Mouse (Mus musculus): ENCODE data around the gene Nuak1. TPM values are rescaled to one million over a fixed set of nuclear protein-coding genes. Genes with fewer than 3 reads are reported as not detected.

Gene Nuak1
- total and polyA plus RNA-seq, 3 experiments: 1.2 to 3.4 (median 1.6) TPM

DNA sequence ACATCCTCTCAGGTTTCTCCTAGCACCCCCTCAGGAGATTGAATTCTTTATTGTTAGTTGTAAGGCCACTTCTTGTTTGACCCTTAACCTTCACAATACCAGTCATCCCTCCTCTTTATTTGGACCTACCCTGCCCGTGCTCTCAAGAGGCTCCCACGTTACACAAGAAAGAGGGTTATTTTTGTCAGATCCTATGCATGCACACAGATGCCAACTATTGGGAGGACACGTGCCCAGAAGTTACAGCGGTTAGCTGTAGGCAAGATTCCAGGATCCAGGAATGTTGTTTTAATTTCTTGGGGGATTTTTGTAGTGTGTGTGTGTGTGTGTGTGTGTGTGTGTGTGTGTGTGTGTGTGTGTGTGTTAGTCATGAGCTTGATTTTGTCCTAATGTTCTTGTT is 25.1 kb upstream of the Nuak1 start:
- dilution Hi-C loops (cut with MboI; ENCODE audit: extremely low pct_ligation_motif_present, extremely low pct_unique_long_range_greater_than_20kb, low sequenced_read_pairs): no loop called here
- in situ Hi-C loops (cut with MboI; ENCODE audit: low pct_ligation_motif_present, low pct_unique_long_range_greater_than_20kb, low sequenced_read_pairs): no loop called here
- no peak for DNase-seq (ENCODE audit: extremely low read depth)
- Histone ChIP-seq H3K4me2 (ENCODE audit: insufficient read depth, low read depth, poor library complexity, severe bottlenecking) (no peak overlapping the region), H3K4me1 (ENCODE audit: control insufficient read depth in 1 of 2, insufficient read depth in 2 of 2) (peaks cover 0 to 4% of the 10 kb centered on the region in 2 experiments; a peak in 2 of 4 replicates), H3K9me3 (replicated peaks; ENCODE audit: low read length) (no peaks in the 10 kb centered on the region), H3K36me3 (replicated peaks in 1 of 2; ENCODE audit: control insufficient read depth in 1 of 2, insufficient read depth in 1 of 2, low read length in 1 of 2) (no peaks in the 10 kb centered on the region), H3K9ac (ENCODE audit: insufficient read depth, low read depth) (no peak overlapping the region), H3K79me2 (replicated peaks; ENCODE audit: control insufficient read depth, extremely low read depth, insufficient read depth, poor library complexity, severe bottlenecking) (no peaks in the 10 kb centered on the region), H3K4me3 (replicated peaks in 1 of 3; ENCODE audit: low read depth in 2 of 3, low read length in 2 of 3, poor library complexity in 1 of 3) (no peak overlapping the region), H3K27me3 (replicated peaks) (no peaks in the 10 kb centered on the region), H3K27ac (ENCODE audit: insufficient read depth, low read depth) (no peak overlapping the region)
- TF ChIP-seq SMC3 (IDR thresholded peaks at IDR 0.05; ENCODE audit: low read depth, low read length) (no peak), PAX5 (IDR thresholded peaks at IDR 0.05; ENCODE audit: low read length) (no peak)

DNA sequence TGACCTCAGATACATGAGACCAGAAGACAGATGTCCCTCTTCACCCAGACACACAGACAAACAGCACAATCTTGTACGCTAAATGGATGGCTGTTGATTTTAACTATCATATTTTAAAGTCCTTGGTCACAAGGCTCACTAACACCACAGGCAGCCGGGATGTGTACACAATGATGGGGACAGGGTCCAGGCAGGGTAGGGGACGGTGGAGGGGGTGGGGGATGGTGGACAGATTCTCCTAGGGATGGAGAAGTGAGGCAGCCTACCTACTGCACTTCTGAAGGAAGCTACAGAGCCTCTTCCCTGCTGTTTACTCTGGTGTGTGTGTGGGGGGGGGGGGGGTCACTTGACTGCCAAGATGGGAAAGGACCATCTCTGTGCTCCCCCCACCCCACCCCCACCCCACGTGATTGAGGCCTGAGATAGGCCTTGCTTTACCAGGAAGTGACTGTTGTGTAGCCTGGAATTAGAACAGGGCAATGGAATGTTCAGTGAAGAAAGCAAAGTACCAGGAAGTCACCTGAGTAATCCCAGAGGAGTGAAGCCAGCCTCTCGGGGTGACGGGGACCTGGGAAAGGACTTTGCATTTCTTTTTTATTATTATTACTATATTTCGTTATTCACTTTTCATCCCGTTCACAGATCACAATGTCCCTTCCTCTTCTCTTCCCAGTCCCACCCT is 20.2 kb upstream of the Nuak1 start:
- in situ Hi-C loops (cut with MboI; ENCODE audit: low pct_ligation_motif_present, low pct_unique_long_range_greater_than_20kb, low sequenced_read_pairs): no loop called here
- H3K4me1 ChIP-seq (ENCODE audit: control insufficient read depth in 1 of 2, insufficient read depth in 2 of 2): peaks cover 0 to 4% of the 10 kb centered on the region in 2 experiments; a peak in 2 of 4 replicates
- H3K4me3 ChIP-seq (replicated peaks in 1 of 3; ENCODE audit: low read depth in 2 of 3, low read length in 2 of 3, poor library complexity in 1 of 3): no peak overlapping the region
- no peaks in the 10 kb centered on the region for H3K79me2 ChIP-seq (replicated peaks; ENCODE audit: control insufficient read depth, extremely low read depth, insufficient read depth, poor library complexity, severe bottlenecking)
- H3K27me3 ChIP-seq (replicated peaks): no peaks in the 10 kb centered on the region
- no peak overlapping the region for H3K9ac ChIP-seq (ENCODE audit: insufficient read depth, low read depth)
- no peak overlapping the region for H3K4me2 ChIP-seq (ENCODE audit: insufficient read depth, low read depth, poor library complexity, severe bottlenecking)
- dilution Hi-C loops (cut with MboI; ENCODE audit: extremely low pct_ligation_motif_present, extremely low pct_unique_long_range_greater_than_20kb, low sequenced_read_pairs): no loop called here
- H3K27ac ChIP-seq (ENCODE audit: insufficient read depth, low read depth): no peak overlapping the region
- H3K36me3 ChIP-seq (replicated peaks in 1 of 2; ENCODE audit: control insufficient read depth in 1 of 2, insufficient read depth in 1 of 2, low read length in 1 of 2): no peaks in the 10 kb centered on the region
- no peaks in the 10 kb centered on the region for H3K9me3 ChIP-seq (replicated peaks; ENCODE audit: low read length)
- TF ChIP-seq GABPA (IDR thresholded peaks at IDR 0.05; ENCODE audit: insufficient replicate concordance, low read depth, low read length) (no peak), POLR2AphosphoS2 (IDR thresholded peaks at IDR 0.05; ENCODE audit: low read depth, low read length) (no peak), NELFE (IDR thresholded peaks at IDR 0.05; ENCODE audit: low read depth, low read length) (no peak), ETS1 (conservative IDR thresholded peaks at IDR 0.05; ENCODE audit: low read depth, low read length) (no peak), SMC3 (IDR thresholded peaks at IDR 0.05; ENCODE audit: low read depth, low read length) (no peak), UBTF (IDR thresholded peaks at IDR 0.05; ENCODE audit: low read depth, low read length) (no peak), JUND (conservative IDR thresholded peaks at IDR 0.05; ENCODE audit: low read depth, low read length) (no peak), ZNF384 (IDR thresholded peaks at IDR 0.05; ENCODE audit: low read depth, low read length) (no peak), RCOR1 (conservative IDR thresholded peaks at IDR 0.05; ENCODE audit: low read depth, low read length) (no peak), MXI1 (IDR thresholded peaks at IDR 0.05; ENCODE audit: low read depth, low read length) (no peak), MAZ (IDR thresholded peaks at IDR 0.05; ENCODE audit: low read depth, low read length) (no peak), USF1 (IDR thresholded peaks at IDR 0.05; ENCODE audit: low read depth, low read length) (no peak), EP300 (IDR thresholded peaks at IDR 0.05; ENCODE audit: low read length) (no peak), CHD2 (IDR thresholded peaks at IDR 0.05; ENCODE audit: low read length) (no peak), ZKSCAN1 (IDR thresholded peaks at IDR 0.05; ENCODE audit: borderline replicate concordance, low read depth, low read length) (no peak), MEF2A (IDR thresholded peaks at IDR 0.05; ENCODE audit: borderline replicate concordance, low read depth, low read length) (no peak), HCFC1 (IDR thresholded peaks at IDR 0.05; ENCODE audit: low read depth, low read length) (no peak)
- no peak for DNase-seq (ENCODE audit: extremely low read depth)

Measured in CH12.LX (cell line).